In genomic region chr2:138279641-138280040, GRCm38 (mm10) we compare ENCODE assay signal across 8 mouse cellular contexts. TPM values are rescaled to one million over a fixed set of nuclear protein-coding genes. Genes with fewer than 3 reads are reported as not detected.
DNase-seq lines count a peak whose midpoint lies in the region; ATAC-seq lines count a peak whose summit lies in the region.
"Had no signal": no experiment of that assay in that cellular context is flagged by ENCODE, and none has a peak within 500 bp of the region (broad histone marks: within the 10 kb centered on the region; RNA-seq: fewer than 3 reads in every experiment).

No protein-coding gene starts in this region.

- H3K36me3 ChIP-seq in forebrain, embryonic 14.5 days (ENCODE audit: control insufficient read depth, insufficient read depth, low read length): peaks cover 20% of the 10 kb centered on the region
- peaks cover 28% of the 10 kb centered on the region for H3K36me3 ChIP-seq in limb, embryonic 10.5 days
- H3K36me3 ChIP-seq in stomach, embryonic 15.5 days: peaks cover 9% of the 10 kb centered on the region; the same call in 1 of the 2 replicates
- H3K36me3 ChIP-seq: liver, embryonic 15.5 days had no signal

- peak overlapping the region; percentile 60 for H3K4me2 ChIP-seq in forebrain, embryonic 14.5 days (ENCODE audit: low read length)
- H3K4me2 ChIP-seq in stomach, embryonic 15.5 days: peak overlapping the region; percentile 50

- peak overlapping the region; percentile 5; the same call in 1 of the 2 replicates for H3K9ac ChIP-seq in forebrain, embryonic 14.5 days (ENCODE audit: low read length)
- peak overlapping the region; percentile 4; the same call in 1 of the 2 replicates for H3K9ac ChIP-seq in stomach, embryonic 15.5 days
- H3K9ac ChIP-seq: liver, embryonic 15.5 days had no signal

- H3K27me3 ChIP-seq in forebrain, embryonic 14.5 days (replicated peaks; ENCODE audit: control insufficient read depth, insufficient read depth, low read length): no peaks in the 10 kb centered on the region
- no peaks in the 10 kb centered on the region for H3K27me3 ChIP-seq in limb, embryonic 10.5 days (ENCODE audit: low read depth, poor library complexity, severe bottlenecking)
- H3K27me3 ChIP-seq in stomach, embryonic 15.5 days (replicated peaks): no peaks in the 10 kb centered on the region
- H3K27me3 ChIP-seq: liver, embryonic 15.5 days had no signal

- intact Hi-C loops in left cerebral cortex, postnatal 14 days (cut with DNase I): loop anchor here (2.0 to 5.0 kb wide), 2 partner anchors 232 to 247 kb away; no protein-coding TSS in a partner anchor

- DNase-seq in thymus, postnatal 25 days: peak; percentile 10
- DNase-seq in thymus, postnatal 0 days (ENCODE audit: low spot score): no peak
- no peak for DNase-seq in forebrain, embryonic 14.5 days (ENCODE audit: low spot score)
- DNase-seq in limb, embryonic 10.5 days (ENCODE audit: low spot score): no peak
- DNase-seq in left cerebral cortex, postnatal 14 days (ENCODE audit: low spot score in 2 of 2): no peak
- DNase-seq in layer of hippocampus, adult 11-12 months (ENCODE audit: low spot score): no peak

- WGBS in forebrain, embryonic 14.5 days: 55% methylated on average over 11 of the region's 11 CpGs
- 71% methylated on average over 11 of the region's 11 CpGs for WGBS in limb, embryonic 10.5 days
- WGBS in stomach, embryonic 15.5 days: 28% methylated on average over 11 of the region's 11 CpGs

- H3K4me1 ChIP-seq in forebrain, embryonic 14.5 days (ENCODE audit: control insufficient read depth, insufficient read depth, low read length): peaks cover 13% of the 10 kb centered on the region
- peaks cover 41% of the 10 kb centered on the region for H3K4me1 ChIP-seq in limb, embryonic 10.5 days
- peaks cover 25% of the 10 kb centered on the region for H3K4me1 ChIP-seq in stomach, embryonic 15.5 days
- H3K4me1 ChIP-seq: liver, embryonic 15.5 days had no signal

- H3K9me3 ChIP-seq in forebrain, embryonic 14.5 days (replicated peaks; ENCODE audit: control insufficient read depth, low read length): no peaks in the 10 kb centered on the region
- no peaks in the 10 kb centered on the region for H3K9me3 ChIP-seq in limb, embryonic 10.5 days (replicated peaks)
- H3K9me3 ChIP-seq in stomach, embryonic 15.5 days: no peaks in the 10 kb centered on the region
- H3K9me3 ChIP-seq: liver, embryonic 15.5 days had no signal

- no peak overlapping the region for H3K27ac ChIP-seq in forebrain, embryonic 14.5 days (ENCODE audit: low read depth, low read length)
- H3K27ac ChIP-seq in limb, embryonic 10.5 days: peak overlapping the region; percentile 51; the same call in 1 of the 2 replicates
- H3K27ac ChIP-seq in stomach, embryonic 15.5 days: peak overlapping the region; percentile 78
- H3K27ac ChIP-seq: liver, embryonic 15.5 days had no signal

- H3K4me3 ChIP-seq in forebrain, embryonic 14.5 days (ENCODE audit: low read depth, low read length): peak overlapping the region; percentile 33
- H3K4me3 ChIP-seq in limb, embryonic 10.5 days: no peak overlapping the region
- peak overlapping the region; percentile 39 for H3K4me3 ChIP-seq in stomach, embryonic 15.5 days (replicated peaks)
- H3K4me3 ChIP-seq: liver, embryonic 15.5 days had no signal

- no peak for ATAC-seq in forebrain, embryonic 14.5 days
- no peak for ATAC-seq in stomach, embryonic 15.5 days (ENCODE audit: insufficient read depth, low FRiP score, low read depth)

RNA-seq across cellular contexts. Expression of gene Btbd3, which starts 23.3 kb away (rescaled TPM):
- 4.3 and 5.3 TPM in 2 replicates for polyA plus RNA-seq in thymus, postnatal 0 days (2015; fragmentation: Nextera tagmentation; extraction: Ambion mirVana)
- polyA plus RNA-seq in forebrain, embryonic 14.5 days (2014; fragmentation: Nextera tagmentation; extraction: Ambion mirVana): 24.4 and 29.7 TPM in 2 replicates
- polyA plus RNA-seq in limb, embryonic 10.5 days (2016; fragmentation: Nextera tagmentation; extraction: Ambion mirVana): 11.3 and 13.5 TPM in 2 replicates
- polyA plus RNA-seq in stomach, embryonic 15.5 days (2015; fragmentation: Nextera tagmentation; extraction: Ambion mirVana): 19.6 and 21.3 TPM in 2 replicates
- 100 to 1,000 TPM; 102 to 104 TPM for total RNA-seq in left cerebral cortex, postnatal 14 days (2021)
